Mouse (Mus musculus) T-cell, adult 2 months (primary cell): ENCODE results near the gene Olfr398.

ENCODE experiments used
- DNase-seq: peaks from one replicate; pipeline ENCODE4 v3.0.0; 2022; ENCODE audit warnings: low spot score

Gene Olfr398

DNA sequence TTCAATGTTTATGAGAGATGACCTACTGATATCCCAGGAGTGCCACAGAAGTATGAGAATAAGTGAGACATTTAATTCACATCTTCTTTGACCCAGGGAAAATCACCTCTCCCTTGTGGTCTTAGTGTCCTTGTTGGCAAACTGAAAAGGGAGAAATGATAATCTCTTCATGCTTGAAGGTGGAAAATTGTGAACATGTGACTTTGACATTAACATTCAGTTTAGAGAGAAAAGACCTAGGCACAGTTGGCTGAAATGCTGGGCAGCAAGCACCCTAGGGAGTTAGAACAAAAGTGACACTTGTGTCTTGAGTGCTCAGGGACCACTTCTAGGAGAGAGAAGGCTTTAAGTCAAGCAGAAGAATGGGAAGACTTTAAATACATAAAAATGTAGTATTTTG, at the start of gene Olfr398:
Gene Olfr398 (minus strand): TSS at position 101 of the 400 bp plus-strand sequence.
- DNase-seq = no peak

DNA sequence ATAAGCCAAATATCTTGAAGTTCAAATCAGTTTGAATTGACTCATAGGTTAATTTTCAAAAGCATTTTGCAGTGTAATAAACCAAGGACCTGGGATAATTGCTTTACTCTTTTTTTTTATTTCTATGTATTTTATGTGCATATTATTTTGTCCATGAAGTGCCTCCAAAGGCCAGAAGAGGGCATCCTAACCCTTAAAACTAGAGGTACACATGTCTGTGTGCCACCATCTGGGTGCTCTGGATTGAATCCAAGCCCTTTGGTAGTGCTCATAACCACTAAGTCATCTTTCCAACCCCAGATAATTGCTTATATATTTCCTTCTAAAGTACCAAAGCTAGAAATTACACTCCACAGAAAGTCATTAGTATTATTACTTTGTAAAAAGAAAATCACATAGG, 2.9 kb upstream of the Olfr398 start:
- no peak for DNase-seq

DNA sequence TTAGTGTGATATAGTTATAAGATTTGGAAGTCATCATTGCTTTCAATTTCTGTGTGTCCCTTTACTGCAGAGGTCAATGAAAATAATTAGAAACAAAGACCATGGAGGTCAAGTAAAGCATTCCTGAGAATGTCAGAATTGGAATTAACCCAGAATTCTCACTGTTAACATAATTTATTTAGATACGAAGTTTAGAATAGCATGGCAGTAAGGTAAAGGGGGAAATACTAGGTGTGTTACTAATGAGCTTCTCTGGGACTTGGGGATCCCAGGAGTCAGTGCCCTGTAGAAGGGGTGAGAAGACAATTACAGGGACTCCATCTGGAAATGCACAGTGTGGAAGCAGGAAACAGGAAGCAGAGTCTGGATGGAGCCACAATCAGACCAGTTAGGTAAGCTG, 29.7 kb downstream of the Olfr398 start, which contains the start of gene Olfr397:
Gene Olfr397 (plus strand): TSS at position 301 of the 400 bp plus-strand sequence.
- DNase-seq = no peak

DNA sequence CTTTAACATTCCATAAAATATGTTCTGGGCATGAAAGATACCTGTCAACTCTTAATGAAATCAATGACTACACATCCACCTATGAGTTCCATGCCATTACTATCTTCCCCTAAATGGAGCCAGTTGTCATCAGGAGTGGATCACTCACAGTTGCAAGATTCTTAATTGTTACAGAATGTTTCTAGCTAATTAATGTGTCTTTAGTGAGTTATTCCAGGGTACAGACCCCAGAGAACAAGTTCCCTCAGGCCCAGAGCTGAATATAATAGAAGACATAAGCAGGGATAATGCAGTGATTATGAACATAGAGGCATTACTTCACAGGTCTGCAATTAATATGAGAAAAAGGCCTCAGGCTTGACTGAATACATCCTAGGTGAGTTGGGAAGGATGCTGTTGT, 53.8 kb downstream of the Olfr398 start, which contains the start of gene Olfr23:
Gene Olfr23 (plus strand): TSS at position 301 of the 400 bp plus-strand sequence.
- no peak for DNase-seq
